9 mouse cellular contexts compared by ENCODE assay signal in genomic region chr4:43059697-43060096, GRCm38 (mm10). TPM values are rescaled to one million over a fixed set of nuclear protein-coding genes. Genes with fewer than 3 reads are reported as not detected.
DNase-seq lines count a peak whose midpoint lies in the region; ATAC-seq and TF ChIP-seq lines count a peak whose summit lies in the region.
"Had no signal": no experiment of that assay in that cellular context is flagged by ENCODE, and none has a peak within 500 bp of the region (broad histone marks: within the 10 kb centered on the region; RNA-seq: fewer than 3 reads in every experiment).

No protein-coding gene starts in this region.

- H3K9me3 ChIP-seq in heart, postnatal 0 days (replicated peaks; ENCODE audit: control insufficient read depth, low read length), result no peaks in the 10 kb centered on the region
- H3K9me3 ChIP-seq in embryonic facial prominence, embryonic 10.5 days, result no peaks in the 10 kb centered on the region
- H3K9me3 ChIP-seq in hindbrain, embryonic 15.5 days, result no peaks in the 10 kb centered on the region
- no peaks in the 10 kb centered on the region for H3K9me3 ChIP-seq in midbrain, embryonic 14.5 days (ENCODE audit: control insufficient read depth, low read length)

- peak overlapping the region; percentile 67 for H3K9ac ChIP-seq in heart, postnatal 0 days (replicated peaks; ENCODE audit: low read depth, low read length)
- H3K9ac ChIP-seq in hindbrain, embryonic 15.5 days, result peak overlapping the region; percentile 72
- H3K9ac ChIP-seq in midbrain, embryonic 14.5 days (replicated peaks; ENCODE audit: low read length), result peak overlapping the region; percentile 80

- no peak for TF ChIP-seq CTCF in heart, postnatal 0 days (IDR thresholded peaks at IDR 0.05; ENCODE audit: low read depth)

- H3K4me2 ChIP-seq in heart, postnatal 0 days (ENCODE audit: low read depth, low read length), result peak overlapping the region; percentile 84
- peak overlapping the region; percentile 69 for H3K4me2 ChIP-seq in hindbrain, embryonic 15.5 days
- H3K4me2 ChIP-seq in midbrain, embryonic 14.5 days (ENCODE audit: low read length), result peak overlapping the region; percentile 71

- peak overlapping the region; percentile 72 for H3K4me3 ChIP-seq in heart, postnatal 0 days (ENCODE audit: low read depth, low read length)
- peak overlapping the region; percentile 72 for H3K4me3 ChIP-seq in embryonic facial prominence, embryonic 10.5 days
- H3K4me3 ChIP-seq in hindbrain, embryonic 15.5 days, result peak overlapping the region; percentile 77
- H3K4me3 ChIP-seq in midbrain, embryonic 14.5 days (replicated peaks; ENCODE audit: low read depth, low read length), result peak overlapping the region; percentile 82

- no peak for DNase-seq in heart, postnatal 0 days (ENCODE audit: low spot score)
- no peak for DNase-seq in heart, adult 18-20 months
- no peak for DNase-seq in embryonic facial prominence, embryonic 10.5 days (ENCODE audit: low spot score)
- no peak for DNase-seq in midbrain, embryonic 14.5 days
- no peak for DNase-seq in adrenal gland, adult 18-20 months (ENCODE audit: low spot score in 2 of 2)
- DNase-seq in adrenal gland, adult (ENCODE audit: inconsistent age in 2 of 2, low spot score in 1 of 2), result no peak
- DNase-seq: cerebellum, adult 18-20 months had no signal

- H3K4me1 ChIP-seq in heart, postnatal 0 days (ENCODE audit: control insufficient read depth, insufficient read depth), result 0 out of 2 replicates have a peak, but pooled peaks cover 5% of the 10 kb centered on the region
- peaks cover 12% of the 10 kb centered on the region for H3K4me1 ChIP-seq in embryonic facial prominence, embryonic 10.5 days
- peaks cover 17% of the 10 kb centered on the region for H3K4me1 ChIP-seq in hindbrain, embryonic 15.5 days (replicated peaks)
- peaks cover 11% of the 10 kb centered on the region for H3K4me1 ChIP-seq in midbrain, embryonic 14.5 days (ENCODE audit: control insufficient read depth, insufficient read depth, low read length)

- peak overlapping the region; percentile 92; the same call in 1 of the 2 replicates for H3K27ac ChIP-seq in heart, postnatal 0 days (ENCODE audit: low read depth)
- no peak overlapping the region for H3K27ac ChIP-seq in embryonic facial prominence, embryonic 10.5 days (replicated peaks)
- H3K27ac ChIP-seq in hindbrain, embryonic 15.5 days (replicated peaks), result peak overlapping the region; percentile 86; the same call in 1 of the 2 replicates
- no peak overlapping the region for H3K27ac ChIP-seq in midbrain, embryonic 14.5 days (replicated peaks; ENCODE audit: low read depth, low read length)

- WGBS in heart, postnatal 0 days, result 34% methylated on average over 3 of the region's 3 CpGs
- WGBS in embryonic facial prominence, embryonic 10.5 days, result 45% methylated on average over 3 of the region's 3 CpGs
- WGBS in hindbrain, embryonic 15.5 days, result 32% methylated on average over 3 of the region's 3 CpGs
- 29% methylated on average over 3 of the region's 3 CpGs for WGBS in midbrain, embryonic 14.5 days

- TF ChIP-seq EP300 in heart, postnatal 0 days (IDR thresholded peaks at IDR 0.05; ENCODE audit: low read depth), result no peak

- ATAC-seq in heart, postnatal 0 days (ENCODE audit: insufficient read depth, low read depth), result no peak
- ATAC-seq in hindbrain, embryonic 15.5 days (ENCODE audit: low FRiP score, low read depth), result no peak
- no peak for ATAC-seq in midbrain, embryonic 14.5 days (ENCODE audit: low FRiP score, low TSS enrichment)
- ATAC-seq in cerebellum, adult (ENCODE audit: insufficient number of reproducible peaks, low FRiP score, low TSS enrichment), result no peak

- H3K36me3 ChIP-seq in heart, postnatal 0 days (replicated peaks; ENCODE audit: control insufficient read depth, insufficient read depth, low read length), result no peaks in the 10 kb centered on the region
- H3K36me3 ChIP-seq in embryonic facial prominence, embryonic 10.5 days (replicated peaks), result no peaks in the 10 kb centered on the region
- H3K36me3 ChIP-seq in hindbrain, embryonic 15.5 days, result no peaks in the 10 kb centered on the region
- H3K36me3 ChIP-seq in midbrain, embryonic 14.5 days (ENCODE audit: control insufficient read depth, insufficient read depth, low read length), result no peaks in the 10 kb centered on the region

- no peaks in the 10 kb centered on the region for H3K27me3 ChIP-seq in heart, postnatal 0 days (ENCODE audit: control insufficient read depth, insufficient read depth, low read length)
- H3K27me3 ChIP-seq in embryonic facial prominence, embryonic 10.5 days (replicated peaks; ENCODE audit: low read depth, poor library complexity, severe bottlenecking), result peaks cover 44% of the 10 kb centered on the region
- H3K27me3 ChIP-seq in hindbrain, embryonic 15.5 days, result no peaks in the 10 kb centered on the region
- H3K27me3 ChIP-seq in midbrain, embryonic 14.5 days (ENCODE audit: control insufficient read depth, insufficient read depth, low read length), result no peaks in the 10 kb centered on the region

RNA-seq across cellular contexts. Expression of gene Unc13b, which starts 0.9 kb away (rescaled TPM):
- total RNA-seq in heart, postnatal 0 days (2014; rRNA removed; ENCODE audit: low replicate concordance), result 45.7 and 51.8 TPM in 2 replicates
- polyA plus RNA-seq in heart, postnatal 0 days (2015; fragmentation: Nextera tagmentation; extraction: Ambion mirVana), result 5.1 and 5.4 TPM in 2 replicates
- total RNA-seq in heart, adult 18-20 months (2021), result 10 to 100 TPM in 1 of 2 experiments, 1 to 10 TPM in 1; 9.0 to 10.9 TPM
- 4.8 and 6.6 TPM in 2 replicates for polyA plus RNA-seq in embryonic facial prominence, embryonic 10.5 days (2016; fragmentation: Nextera tagmentation; extraction: Ambion mirVana)
- 16.1 and 19.2 TPM in 2 replicates for polyA plus RNA-seq in hindbrain, embryonic 15.5 days (2015; fragmentation: Nextera tagmentation; extraction: Ambion mirVana)
- 14.3 and 20.4 TPM in 2 replicates for polyA plus RNA-seq in midbrain, embryonic 14.5 days (2014; fragmentation: Nextera tagmentation; extraction: Ambion mirVana)
- 10 to 100 TPM; 12.9 to 15.8 TPM for total RNA-seq in adrenal gland, adult 18-20 months (2021)

RNA-seq across cellular contexts. Expression of gene Fam214b, which starts 13.7 kb away (rescaled TPM):
- 15.9 and 27.1 TPM in 2 replicates for total RNA-seq in heart, postnatal 0 days (2014; rRNA removed; ENCODE audit: low replicate concordance)
- polyA plus RNA-seq in heart, postnatal 0 days (2015; fragmentation: Nextera tagmentation; extraction: Ambion mirVana), result 12.8 and 13.4 TPM in 2 replicates
- 10 to 100 TPM; 27.7 to 30.7 TPM for total RNA-seq in heart, adult 18-20 months (2021)
- 13.1 and 14.3 TPM in 2 replicates for polyA plus RNA-seq in embryonic facial prominence, embryonic 10.5 days (2016; fragmentation: Nextera tagmentation; extraction: Ambion mirVana)
- polyA plus RNA-seq in hindbrain, embryonic 15.5 days (2015; fragmentation: Nextera tagmentation; extraction: Ambion mirVana), result 37.5 and 38.9 TPM in 2 replicates
- polyA plus RNA-seq in midbrain, embryonic 14.5 days (2014; fragmentation: Nextera tagmentation; extraction: Ambion mirVana), result 32.5 and 35.4 TPM in 2 replicates
- 10 to 100 TPM; 54.7 to 58.2 TPM for total RNA-seq in adrenal gland, adult 18-20 months (2021)

RNA-seq across cellular contexts. Expression of gene Stoml2, which starts 28.2 kb away (rescaled TPM):
- 77.9 and 130 TPM in 2 replicates for total RNA-seq in heart, postnatal 0 days (2014; rRNA removed; ENCODE audit: low replicate concordance)
- 171 and 174 TPM in 2 replicates for polyA plus RNA-seq in heart, postnatal 0 days (2015; fragmentation: Nextera tagmentation; extraction: Ambion mirVana)
- 100 to 1,000 TPM; 107 to 113 TPM for total RNA-seq in heart, adult 18-20 months (2021)
- polyA plus RNA-seq in embryonic facial prominence, embryonic 10.5 days (2016; fragmentation: Nextera tagmentation; extraction: Ambion mirVana), result 467 and 485 TPM in 2 replicates
- polyA plus RNA-seq in hindbrain, embryonic 15.5 days (2015; fragmentation: Nextera tagmentation; extraction: Ambion mirVana), result 227 and 236 TPM in 2 replicates
- polyA plus RNA-seq in midbrain, embryonic 14.5 days (2014; fragmentation: Nextera tagmentation; extraction: Ambion mirVana), result 219 and 222 TPM in 2 replicates
- total RNA-seq in adrenal gland, adult 18-20 months (2021), result 100 to 1,000 TPM; 159 to 223 TPM

RNA-seq across cellular contexts. Expression of gene Pigo, which starts 34.1 kb away (rescaled TPM):
- total RNA-seq in heart, postnatal 0 days (2014; rRNA removed; ENCODE audit: low replicate concordance), result 11.3 and 25.2 TPM in 2 replicates
- 11.4 and 12.5 TPM in 2 replicates for polyA plus RNA-seq in heart, postnatal 0 days (2015; fragmentation: Nextera tagmentation; extraction: Ambion mirVana)
- 10 to 100 TPM; 20.5 to 24.4 TPM for total RNA-seq in heart, adult 18-20 months (2021)
- 25.8 and 27.3 TPM in 2 replicates for polyA plus RNA-seq in embryonic facial prominence, embryonic 10.5 days (2016; fragmentation: Nextera tagmentation; extraction: Ambion mirVana)
- polyA plus RNA-seq in hindbrain, embryonic 15.5 days (2015; fragmentation: Nextera tagmentation; extraction: Ambion mirVana), result 28.9 and 29.6 TPM in 2 replicates
- polyA plus RNA-seq in midbrain, embryonic 14.5 days (2014; fragmentation: Nextera tagmentation; extraction: Ambion mirVana), result 23.3 and 26.4 TPM in 2 replicates
- total RNA-seq in adrenal gland, adult 18-20 months (2021), result 10 to 100 TPM; 14.0 to 15.9 TPM

RNA-seq across cellular contexts. Expression of gene Fancg, which starts 49.4 kb away (rescaled TPM):
- total RNA-seq in heart, postnatal 0 days (2014; rRNA removed; ENCODE audit: low replicate concordance), result 4.5 and 4.9 TPM in 2 replicates
- polyA plus RNA-seq in heart, postnatal 0 days (2015; fragmentation: Nextera tagmentation; extraction: Ambion mirVana), result 4.6 and 4.9 TPM in 2 replicates
- 1 to 10 TPM; 1.6 to 2.9 TPM for total RNA-seq in heart, adult 18-20 months (2021)
- polyA plus RNA-seq in embryonic facial prominence, embryonic 10.5 days (2016; fragmentation: Nextera tagmentation; extraction: Ambion mirVana), result 25.3 and 26.0 TPM in 2 replicates
- polyA plus RNA-seq in hindbrain, embryonic 15.5 days (2015; fragmentation: Nextera tagmentation; extraction: Ambion mirVana), result 21.1 and 25.4 TPM in 2 replicates
- 17.4 and 20.4 TPM in 2 replicates for polyA plus RNA-seq in midbrain, embryonic 14.5 days (2014; fragmentation: Nextera tagmentation; extraction: Ambion mirVana)
- total RNA-seq in adrenal gland, adult 18-20 months (2021), result 1 to 10 TPM; 6.6 to 7.7 TPM

Comparison
In these comparisons a context has a peak if more than half of its experiments do, and no peak if none do; other contexts are left out.
1. H3K27ac ChIP-seq: peak in heart, postnatal 0 days (single experiment) and hindbrain, embryonic 15.5 days (single experiment); none in embryonic facial prominence, embryonic 10.5 days (single experiment) and midbrain, embryonic 14.5 days (single experiment).
2. Peak in every context shown above with its lines, with median percentiles within 50 percentile points of each other: H3K4me2 ChIP-seq, H3K4me3 ChIP-seq and H3K9ac ChIP-seq.